Mouse (Mus musculus): ENCODE data around the gene D630003M21Rik.

D630003M21Rik gene

GRCm38 (mm10) chr2:158193611-158194336 lies 35.2 kb downstream of the D630003M21Rik start:
- no peak for DNase-seq

DNA sequence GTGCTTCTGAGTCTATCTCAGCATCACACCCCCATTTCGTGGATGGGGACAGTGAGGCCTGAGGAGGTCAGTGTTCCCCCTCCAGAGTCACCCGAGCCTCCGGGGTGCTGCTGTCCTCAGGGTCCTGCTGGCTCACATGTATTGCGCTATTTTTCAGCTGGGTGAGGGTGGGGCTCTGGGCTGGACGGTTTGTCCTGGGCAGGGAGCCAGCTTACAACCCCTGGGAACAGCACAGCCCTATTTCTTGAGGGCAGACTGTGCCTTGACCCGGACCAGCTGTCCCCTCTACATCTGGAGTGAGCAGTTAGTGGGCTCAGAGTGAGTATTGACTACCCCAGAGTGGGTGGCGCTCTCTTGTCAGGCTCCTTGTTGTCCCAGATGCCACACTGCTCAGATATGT lies 37.9 kb downstream of the D630003M21Rik start:
- no peak for DNase-seq

DNA sequence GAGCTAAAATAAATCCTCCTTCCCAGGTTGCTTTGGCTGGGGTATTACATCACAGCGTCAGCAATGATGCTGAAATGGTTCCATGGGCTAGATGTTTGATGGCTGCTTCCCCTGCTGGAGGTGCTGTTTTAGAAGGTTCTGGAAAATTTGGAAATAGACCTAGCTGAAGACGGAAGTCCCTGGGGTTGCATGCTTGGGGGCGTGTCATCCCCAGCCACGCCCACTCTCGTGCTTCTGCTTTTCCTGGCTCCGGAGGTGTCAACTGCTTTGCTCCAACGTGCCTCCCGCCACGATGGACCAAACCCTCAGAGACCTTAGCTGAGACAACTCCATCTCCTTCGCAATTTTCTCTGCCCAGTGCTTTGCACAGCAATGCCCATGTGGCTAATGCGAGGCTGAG lies 39.6 kb downstream of the D630003M21Rik start:
- no peak for DNase-seq

DNA sequence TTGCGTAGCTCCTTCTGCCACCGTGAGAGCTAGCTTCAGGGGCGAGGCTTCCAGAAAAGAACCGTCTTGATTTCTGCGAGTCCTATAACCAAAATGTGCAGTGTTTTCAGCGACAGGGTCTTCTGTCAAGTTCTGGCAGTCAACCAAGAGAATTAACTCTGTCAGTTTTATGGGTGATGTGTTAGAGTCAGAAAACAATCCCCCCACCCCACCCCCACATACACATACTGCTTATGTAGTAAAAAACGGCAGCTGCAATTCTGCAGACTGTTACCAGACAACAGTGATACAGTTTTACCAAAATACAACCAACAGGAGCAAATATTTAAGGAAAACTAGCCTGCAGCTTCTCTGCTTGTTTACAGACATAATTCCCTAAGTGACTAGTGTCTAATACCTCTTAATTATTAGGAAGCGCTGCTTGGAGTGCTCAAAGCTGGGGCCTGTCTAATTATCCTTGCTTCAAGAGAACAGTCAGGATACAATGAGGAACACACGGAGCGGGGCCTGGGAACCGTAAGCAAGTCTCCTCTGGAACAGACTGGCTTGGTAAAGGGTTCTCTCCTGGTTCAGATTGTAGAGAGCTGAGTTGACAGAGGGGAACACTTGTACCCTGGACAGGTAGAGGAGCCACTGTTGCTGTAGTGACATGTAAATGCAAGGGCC lies 42.7 kb downstream of the D630003M21Rik start:
- DNase-seq, result no peak

DNA sequence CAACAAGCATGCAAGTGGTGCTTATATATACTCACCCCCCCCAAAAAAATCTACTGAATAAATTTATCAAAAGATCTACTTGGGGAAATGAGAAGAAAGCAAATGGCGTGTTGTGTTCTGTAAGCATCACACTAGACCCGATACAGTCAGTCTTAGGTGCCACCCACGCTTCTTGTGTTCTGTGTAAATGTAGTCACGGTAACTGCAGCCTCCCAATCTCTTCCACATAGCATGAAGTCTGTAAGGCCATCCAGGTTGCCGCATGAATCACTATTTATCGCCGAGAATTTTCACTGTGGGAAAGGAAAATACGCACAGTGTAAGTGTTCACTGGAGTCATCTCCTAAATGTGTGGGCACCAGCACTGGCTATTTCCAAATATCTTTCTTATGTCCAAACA lies 45.8 kb downstream of the D630003M21Rik start:
- DNase-seq, result no peak

- DNase-seq, result no peak
Observed at GRCm38 (mm10) chr2:158181932-158182331, 47.1 kb downstream of the D630003M21Rik start.

DNA sequence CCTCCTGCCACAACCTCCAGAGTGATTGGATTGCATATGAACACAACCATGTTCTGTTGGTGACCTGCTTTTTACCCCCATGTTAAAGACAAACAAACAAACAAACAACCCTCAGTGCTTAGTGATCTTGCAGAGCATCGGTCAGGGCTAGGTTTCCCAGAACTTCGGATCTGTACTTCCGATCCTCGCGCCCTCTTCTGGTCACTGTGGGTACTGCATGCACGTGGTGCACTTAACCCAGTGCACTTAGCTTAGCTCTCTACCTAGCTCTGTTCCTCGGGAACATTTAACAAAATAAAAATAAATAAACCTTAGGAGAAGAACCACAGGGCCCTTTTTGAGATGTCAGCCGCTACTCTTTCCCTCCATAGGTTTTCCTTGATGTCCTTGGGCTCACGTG lies 48.2 kb downstream of the D630003M21Rik start:
- DNase-seq, result no peak

GRCm38 (mm10) chr2:158179370-158180111 lies 49.5 kb downstream of the D630003M21Rik start:
- DNase-seq, result no peak

DNA sequence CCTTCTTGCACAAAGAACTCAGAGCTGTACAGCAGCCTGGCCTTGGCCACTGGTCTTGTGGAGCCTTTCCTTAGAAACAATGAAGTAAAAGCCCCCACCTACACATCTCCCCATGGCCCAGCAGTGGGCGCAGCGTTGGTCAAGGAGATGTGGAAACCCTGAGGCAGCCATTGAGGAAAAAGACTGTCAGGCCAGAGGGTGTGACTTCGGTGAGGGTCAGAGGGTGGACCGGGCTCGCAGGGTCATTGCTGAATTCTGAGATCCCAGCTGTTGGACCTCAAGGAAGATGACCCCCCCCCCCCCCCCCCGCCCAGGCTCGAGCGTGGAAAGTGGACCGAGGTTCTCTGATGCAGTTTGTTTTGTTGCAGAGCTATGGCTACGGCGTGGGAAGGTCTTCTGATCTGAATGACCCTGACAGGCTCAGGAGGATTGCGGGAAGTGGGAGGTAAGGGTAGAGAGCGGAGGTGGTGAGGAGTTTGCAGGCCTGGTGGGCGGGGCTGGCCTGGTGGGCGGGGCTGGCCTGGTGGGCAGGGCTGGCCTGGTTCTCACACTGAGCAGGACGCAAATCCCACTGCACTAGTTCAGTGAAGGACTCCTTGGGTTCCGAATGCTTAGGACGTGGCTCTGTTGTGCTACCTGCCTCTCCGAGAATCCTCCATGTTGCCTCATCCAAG lies 50.2 kb downstream of the D630003M21Rik start:
- no peak for DNase-seq

GRCm38 (mm10) chr2:158178139-158178538 lies 50.9 kb downstream of the D630003M21Rik start:
- no peak for DNase-seq

DNA sequence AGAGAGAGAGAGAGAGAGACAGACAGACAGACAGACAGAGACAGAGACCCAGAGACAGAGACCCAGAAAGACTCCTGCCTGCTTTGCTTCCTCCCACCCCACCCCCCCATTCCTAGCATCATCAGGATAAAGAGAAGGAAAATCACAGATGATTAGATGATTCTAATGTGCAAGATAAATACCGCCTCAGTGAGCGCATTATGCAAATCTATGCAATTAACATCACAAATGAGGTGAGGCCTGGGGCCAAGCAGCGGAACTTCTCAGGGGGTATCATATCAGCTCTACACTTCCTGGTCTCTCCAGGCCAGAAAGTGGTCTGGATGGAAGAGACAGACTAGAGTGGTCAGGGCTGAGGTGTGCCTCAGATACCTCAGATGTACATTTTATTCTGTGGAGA lies 51.4 kb downstream of the D630003M21Rik start:
- DNase-seq, result no peak

GRCm38 (mm10) chr2:158176763-158177162 lies 52.3 kb downstream of the D630003M21Rik start:
- no peak for DNase-seq

DNA sequence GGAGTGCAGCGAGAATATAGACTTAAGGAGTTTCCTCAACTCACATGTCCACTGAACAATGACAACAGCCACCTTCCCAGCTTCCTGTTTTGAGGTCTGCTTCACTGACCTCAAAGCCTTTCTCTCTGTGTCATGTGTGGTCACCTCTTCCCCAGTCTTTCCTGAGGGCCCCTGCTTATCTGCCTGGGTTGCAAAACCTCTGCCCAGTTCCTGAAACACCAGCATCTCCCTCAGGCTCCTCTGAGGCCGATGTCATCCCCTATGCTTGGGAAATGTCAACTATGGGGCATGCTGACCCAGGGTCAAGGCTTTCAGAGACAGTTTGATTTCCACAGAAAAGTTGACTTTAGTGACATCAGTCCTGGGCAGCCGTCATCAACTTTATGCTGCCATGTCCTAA lies 53.6 kb downstream of the D630003M21Rik start:
- DNase-seq, result peak; percentile 61

DNA sequence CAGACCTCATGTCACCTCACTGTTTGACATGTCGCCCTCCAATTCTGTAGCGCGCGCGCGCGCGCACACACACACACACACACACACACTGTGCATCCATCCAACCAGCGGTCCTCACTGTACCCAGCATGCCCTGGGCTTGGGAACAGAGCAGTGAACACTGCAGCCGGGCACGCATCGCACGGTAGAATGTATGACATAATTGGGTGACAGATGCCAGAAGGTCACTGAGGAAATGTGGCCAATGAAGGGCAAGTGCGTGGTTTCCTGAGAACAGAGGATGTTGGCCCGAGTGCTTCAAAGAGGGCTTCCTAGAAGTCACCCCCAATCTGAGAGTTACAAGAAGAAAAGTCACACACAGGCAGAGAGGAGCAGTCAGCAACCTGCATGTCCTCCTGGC lies 54.1 kb downstream of the D630003M21Rik start:
- no peak for DNase-seq

DNA sequence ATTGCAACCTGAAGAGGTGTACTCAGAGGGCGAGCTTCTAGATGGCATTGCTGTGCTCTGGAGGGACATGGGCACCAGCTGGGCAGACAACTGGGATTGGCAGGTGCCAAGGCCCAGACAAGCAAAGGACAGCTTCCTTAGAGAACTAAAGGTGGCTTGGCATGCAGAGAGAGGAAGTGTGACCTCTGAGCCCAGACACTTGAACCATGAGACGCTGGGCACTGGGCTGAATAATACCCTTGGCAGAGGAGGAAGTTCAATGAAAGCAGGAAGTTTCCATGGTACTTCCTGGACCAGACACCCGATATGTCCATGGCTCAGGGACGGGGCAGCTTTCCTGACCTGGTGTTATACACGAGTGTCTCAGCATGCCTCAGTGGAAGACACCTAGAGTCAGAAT lies 54.6 kb downstream of the D630003M21Rik start:
- peak; percentile 76 for DNase-seq

DNA sequence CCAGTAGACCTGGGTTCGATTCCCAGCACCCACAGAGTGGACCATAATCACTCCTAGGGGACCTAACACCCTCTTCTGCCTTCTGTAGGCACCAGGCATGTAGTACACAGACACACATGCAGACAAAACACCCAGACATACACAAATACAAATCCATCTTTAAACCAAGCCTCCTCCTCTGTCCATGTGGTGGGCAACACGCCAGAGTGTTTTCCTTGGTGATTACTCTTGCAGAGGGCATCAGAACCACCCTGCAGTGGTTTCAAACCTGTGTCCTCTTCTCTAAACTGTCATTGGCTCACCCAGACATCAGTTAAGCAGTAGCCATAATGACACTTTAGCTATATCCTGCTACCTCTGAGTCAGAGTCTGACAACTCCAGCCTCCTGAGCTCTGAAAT lies 58.6 kb downstream of the D630003M21Rik start:
- no peak for DNase-seq

DNA sequence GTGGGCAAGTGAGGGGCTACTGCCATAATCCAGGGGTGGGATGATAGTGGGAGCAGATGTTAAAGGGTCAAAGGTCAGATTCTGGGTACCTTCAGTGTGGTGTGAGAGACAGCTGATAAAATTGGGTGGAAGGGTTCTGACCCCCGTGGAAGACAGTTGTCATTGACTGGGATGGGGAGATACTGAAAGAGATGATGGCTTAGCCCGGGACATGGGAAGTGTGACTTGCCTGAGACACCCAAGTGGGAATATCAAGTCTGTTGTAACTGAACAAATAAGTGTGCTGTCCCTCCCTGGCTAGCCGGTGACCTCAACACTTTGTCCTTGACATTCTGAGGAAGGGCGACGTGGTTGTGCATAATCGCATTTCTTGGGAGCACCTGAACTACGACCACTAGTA lies 59.3 kb downstream of the D630003M21Rik start:
- no peak for DNase-seq

GRCm38 (mm10) chr2:158169351-158169750 lies 59.7 kb downstream of the D630003M21Rik start:
- no peak for DNase-seq

DNA sequence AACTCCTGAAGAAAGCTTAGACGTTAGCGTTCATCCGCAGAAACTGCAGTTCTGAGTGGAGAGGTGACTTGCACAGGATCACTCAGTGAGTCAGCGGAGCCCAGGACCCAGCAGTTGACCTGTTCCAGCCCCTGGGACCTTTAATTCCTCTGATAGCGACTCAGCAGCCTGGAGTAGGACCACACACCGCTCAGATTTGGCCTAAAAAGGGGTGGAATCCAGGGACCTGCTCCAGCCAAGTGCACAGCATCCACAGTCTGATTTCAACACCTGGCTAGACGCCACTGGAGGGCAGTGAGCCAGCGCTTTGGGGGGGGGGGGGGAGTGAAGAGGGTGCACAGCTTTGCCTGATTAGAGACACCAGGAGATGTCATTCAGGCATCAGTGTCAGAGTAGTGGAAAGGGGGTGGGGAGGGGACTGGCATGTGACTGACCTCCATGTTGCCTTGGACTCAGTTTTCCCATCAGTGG lies 60.2 kb downstream of the D630003M21Rik start:
- DNase-seq, result no peak

GRCm38 (mm10) chr2:158167496-158168205 lies 61.4 kb downstream of the D630003M21Rik start:
- no peak for DNase-seq

- peak; percentile 73 for DNase-seq
Observed at GRCm38 (mm10) chr2:158166628-158167027, 62.4 kb downstream of the D630003M21Rik start.

DNA sequence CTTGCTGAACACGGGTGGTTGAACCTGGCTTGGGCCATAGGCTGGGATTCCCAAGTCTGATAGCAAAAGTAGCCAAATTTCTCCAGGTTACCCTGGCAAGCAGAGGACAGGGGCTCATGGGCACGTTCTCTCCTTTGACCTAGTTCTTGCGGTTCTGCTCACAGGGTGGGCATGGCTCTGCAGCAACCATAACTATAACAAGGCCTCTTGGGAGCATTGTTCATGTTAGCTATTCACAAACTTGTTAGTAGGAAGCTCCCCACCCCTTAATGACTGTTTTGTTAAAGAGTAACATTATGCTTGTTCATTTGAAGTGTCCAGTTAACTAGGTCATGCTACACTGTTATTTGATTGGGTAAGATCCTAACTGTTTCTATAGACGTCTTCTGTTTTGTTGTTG lies 63.2 kb downstream of the D630003M21Rik start:
- DNase-seq, result no peak

DNA sequence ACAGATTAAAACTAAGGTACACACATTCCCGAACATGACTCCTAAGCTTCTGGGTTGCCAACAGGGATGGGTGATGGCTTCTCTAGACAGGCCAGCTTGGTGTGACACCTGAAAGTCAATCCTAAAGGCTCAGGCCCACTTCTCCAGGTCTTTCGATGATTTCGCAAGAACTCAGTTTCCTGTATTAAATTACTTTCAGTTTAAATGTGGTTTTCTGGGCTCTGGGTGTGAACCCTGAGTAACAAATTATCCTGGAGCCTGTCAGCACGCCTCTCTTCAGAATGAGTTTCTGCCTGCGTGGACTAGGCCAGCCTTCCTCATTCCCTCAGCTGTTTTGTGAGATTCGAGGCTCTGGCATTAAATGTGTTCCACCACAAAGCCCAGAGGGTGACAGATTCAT lies 66.0 kb downstream of the D630003M21Rik start:
- DNase-seq, result no peak
